Mouse (Mus musculus) erythroblast, embryonic 14.5 days (primary cell): Measurements from ENCODE around the gene Arhgap6.

Source experiments
- GATA1 ChIP-seq: IDR thresholded peaks from 2 replicates; pipeline ENCODE4 v1.6.1; 2012; ENCODE audit warnings: low read length, inconsistent platforms, mixed read lengths
- TAL1 ChIP-seq: IDR thresholded peaks from 3 replicates; pipeline ENCODE4 v1.6.1; 2012; ENCODE audit warnings: low read length, inconsistent platforms, mixed read lengths

- no peak for TF ChIP-seq GATA1
- no peak for TF ChIP-seq TAL1
These were observed 531.2 kb downstream of the Arhgap6 start for GRCm38 (mm10) chrX:169325929-169326595.
